Mouse (Mus musculus) megakaryocyte, embryonic 14.5 days (primary cell): ENCODE results near the gene Dusp8.
"Not testable (repeated sequence)": the region's sequence is repeated elsewhere in the genome, so short reads cannot be mapped to it uniquely, and the experiment has no call there.

ENCODE experiments used
- FLI1 ChIP-seq: IDR thresholded peaks from 2 replicates; pipeline ENCODE4 v1.6.1; 2012; ENCODE audit warnings: low read length, inconsistent platforms, mixed read lengths
- GATA1 ChIP-seq: IDR thresholded peaks from 3 replicates; pipeline ENCODE4 v1.6.1; 2012; ENCODE audit warnings: mixed read lengths, low read length, inconsistent platforms, borderline replicate concordance

DNA sequence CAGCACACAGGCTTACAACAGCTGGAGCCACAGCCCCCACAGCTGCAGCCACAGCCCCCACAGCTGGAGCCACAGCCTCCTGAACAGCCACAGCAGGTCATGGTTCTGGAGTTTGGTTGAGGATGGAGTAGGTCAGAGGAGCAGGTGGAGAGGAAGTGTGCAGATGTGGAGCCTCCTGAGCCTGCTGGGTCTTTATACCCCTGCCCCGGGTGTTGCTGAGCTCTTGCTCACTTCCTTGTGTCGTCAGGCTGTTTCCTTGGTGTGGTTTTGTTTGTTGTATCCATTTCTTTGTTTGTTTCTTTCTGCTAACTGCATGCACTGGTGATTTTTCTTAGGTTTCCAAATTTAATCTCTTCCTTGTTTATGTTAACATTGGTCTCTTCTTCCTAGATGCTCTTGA is 40.3 kb upstream of the Dusp8 start, which contains the start of gene Gm39115:
- TF ChIP-seq GATA1, FLI1: not testable (repeated sequence)
